Comparison of ENCODE assay signal across 12 mouse cellular contexts in genomic region chr10:92652399-92652920, GRCm38 (mm10).
A peak's percentile ranks its signal among the peaks of the same experiment; 100 is the strongest.
DNase-seq lines count a peak whose midpoint lies in the region; ATAC-seq and TF ChIP-seq lines count a peak whose summit lies in the region.
"Had no signal": no experiment of that assay in that cellular context is flagged by ENCODE, and none has a peak within 500 bp of the region (broad histone marks: within the 10 kb centered on the region; RNA-seq: fewer than 3 reads in every experiment).

No protein-coding gene starts in this region.

- TF ChIP-seq POLR2A in brain, embryonic 14.5 days (IDR thresholded peaks at IDR 0.05; ENCODE audit: borderline replicate concordance, extremely low read depth, insufficient read depth, insufficient read length, poor library complexity, severe bottlenecking) = no peak

- H3K4me2 ChIP-seq in hindbrain, embryonic 13.5 days = no peak overlapping the region
- no peak overlapping the region for H3K4me2 ChIP-seq in midbrain, embryonic 12.5 days (replicated peaks)
- H3K4me2 ChIP-seq: liver, embryonic 13.5 days had no signal

- no peaks in the 10 kb centered on the region for H3K9me3 ChIP-seq in hindbrain, embryonic 10.5 days
- H3K9me3 ChIP-seq in hindbrain, embryonic 13.5 days = no peaks in the 10 kb centered on the region
- no peaks in the 10 kb centered on the region for H3K9me3 ChIP-seq in midbrain, embryonic 12.5 days
- H3K9me3 ChIP-seq: liver, embryonic 13.5 days had no signal

- no peaks in the 10 kb centered on the region for H3K27me3 ChIP-seq in hindbrain, embryonic 10.5 days (ENCODE audit: insufficient read depth, poor library complexity, severe bottlenecking)
- H3K27me3 ChIP-seq in hindbrain, embryonic 13.5 days = no peaks in the 10 kb centered on the region
- no peaks in the 10 kb centered on the region for H3K27me3 ChIP-seq in midbrain, embryonic 12.5 days
- H3K27me3 ChIP-seq: liver, embryonic 13.5 days had no signal

- no peaks in the 10 kb centered on the region for H3K36me3 ChIP-seq in hindbrain, embryonic 10.5 days
- H3K36me3 ChIP-seq in hindbrain, embryonic 13.5 days = no peaks in the 10 kb centered on the region
- no peaks in the 10 kb centered on the region for H3K36me3 ChIP-seq in midbrain, embryonic 12.5 days
- H3K36me3 ChIP-seq: liver, embryonic 13.5 days had no signal

- no peak overlapping the region for H3K4me3 ChIP-seq in hindbrain, embryonic 10.5 days
- no peak overlapping the region for H3K4me3 ChIP-seq in hindbrain, embryonic 13.5 days
- no peak overlapping the region for H3K4me3 ChIP-seq in midbrain, embryonic 12.5 days
- H3K4me3 ChIP-seq: liver, embryonic 13.5 days had no signal

- H3K9ac ChIP-seq in hindbrain, embryonic 13.5 days = no peak overlapping the region
- H3K9ac ChIP-seq in midbrain, embryonic 12.5 days (replicated peaks) = no peak overlapping the region
- H3K9ac ChIP-seq: liver, embryonic 13.5 days had no signal

- WGBS in hindbrain, embryonic 10.5 days = 39% methylated on average over 3 of the region's 3 CpGs
- 19% methylated on average over 3 of the region's 3 CpGs for WGBS in hindbrain, embryonic 13.5 days
- 22% methylated on average over 3 of the region's 3 CpGs for WGBS in midbrain, embryonic 12.5 days

- no peak for TF ChIP-seq CTCF in brain, embryonic 14.5 days (IDR thresholded peaks at IDR 0.05; ENCODE audit: borderline replicate concordance, extremely low read depth, insufficient read depth, insufficient read length)

- DNase-seq in hindbrain, embryonic 10.5 days (ENCODE audit: low spot score) = no peak
- peak; percentile 4 for DNase-seq in 416B (ENCODE audit: low read depth)
- peak; percentile 77 for DNase-seq in brain, embryonic 14.5 days (ENCODE audit: low read depth)
- no peak for DNase-seq in ovary, postnatal 14 days (ENCODE audit: low spot score)
- no peak for DNase-seq in adrenal gland, postnatal 25 days
- no peak for DNase-seq in thymus, postnatal 0 days (ENCODE audit: low spot score)
- DNase-seq: gastrocnemius, postnatal 25 days; heart, postnatal 4 days; liver, embryonic 13.5 days; thymus, adult 2 months had no signal

- H3K27ac ChIP-seq in hindbrain, embryonic 10.5 days = peak overlapping the region; percentile 72; the same call in 1 of the 2 replicates
- no peak overlapping the region for H3K27ac ChIP-seq in hindbrain, embryonic 13.5 days
- H3K27ac ChIP-seq in midbrain, embryonic 12.5 days (replicated peaks) = peak overlapping the region; percentile 52; the same call in 1 of the 2 replicates
- H3K27ac ChIP-seq: liver, embryonic 13.5 days had no signal

- peaks cover 11% of the 10 kb centered on the region for H3K4me1 ChIP-seq in hindbrain, embryonic 10.5 days (replicated peaks)
- H3K4me1 ChIP-seq in hindbrain, embryonic 13.5 days (replicated peaks) = peaks cover 7% of the 10 kb centered on the region; the same call in 1 of the 2 replicates
- peaks cover 5% of the 10 kb centered on the region; the same call in 1 of the 2 replicates for H3K4me1 ChIP-seq in midbrain, embryonic 12.5 days
- H3K4me1 ChIP-seq: liver, embryonic 13.5 days had no signal

- ATAC-seq in hindbrain, embryonic 13.5 days (ENCODE audit: low FRiP score) = no peak
- no peak for ATAC-seq in midbrain, embryonic 12.5 days (ENCODE audit: low FRiP score, low read depth)

Comparison
In these comparisons a context has a peak if more than half of its experiments do, and no peak if none do; other contexts are left out.
1. DNase-seq: peak in 416B (single experiment) and brain, embryonic 14.5 days (single experiment); none in hindbrain, embryonic 10.5 days (single experiment), ovary, postnatal 14 days (single experiment), adrenal gland, postnatal 25 days (single experiment) and thymus, postnatal 0 days (single experiment).